Mouse (Mus musculus) lung, postnatal 4 days (tissue): ENCODE measurements at regions not wholly inside any gene's neighbourhood (a gene's known extent, or its start where the extent isn't known, plus 50 kb on each side); places are given as distances from the start of the nearest gene placed in this dataset.

Source experiments
- DNase-seq, 2 experiments: peaks; one replicate each; pipeline ENCODE4 v3.0.0; 2021

DNA sequence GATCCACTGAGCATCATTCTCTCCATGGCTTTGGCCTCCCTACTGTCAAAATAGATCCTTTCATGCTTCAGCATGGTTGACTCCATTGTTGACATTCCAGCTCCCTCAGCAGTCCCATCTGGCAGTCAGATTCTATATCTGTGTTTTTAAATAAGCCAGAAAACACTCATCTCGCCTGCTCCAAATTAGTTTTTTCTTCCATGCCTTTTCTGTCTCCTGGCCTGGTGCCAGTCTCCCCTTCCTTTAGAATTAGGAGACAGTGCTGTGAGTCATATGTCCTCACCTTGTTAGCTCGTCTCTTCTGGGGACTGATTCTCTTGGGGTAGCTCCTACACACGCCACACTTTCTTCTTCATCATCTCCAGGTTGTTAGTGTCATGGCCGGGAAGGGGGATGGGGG is 302.2 kb downstream of the Cd83 start:
- DNase-seq: peak in 1 of 2 experiments; percentile 17

DNA sequence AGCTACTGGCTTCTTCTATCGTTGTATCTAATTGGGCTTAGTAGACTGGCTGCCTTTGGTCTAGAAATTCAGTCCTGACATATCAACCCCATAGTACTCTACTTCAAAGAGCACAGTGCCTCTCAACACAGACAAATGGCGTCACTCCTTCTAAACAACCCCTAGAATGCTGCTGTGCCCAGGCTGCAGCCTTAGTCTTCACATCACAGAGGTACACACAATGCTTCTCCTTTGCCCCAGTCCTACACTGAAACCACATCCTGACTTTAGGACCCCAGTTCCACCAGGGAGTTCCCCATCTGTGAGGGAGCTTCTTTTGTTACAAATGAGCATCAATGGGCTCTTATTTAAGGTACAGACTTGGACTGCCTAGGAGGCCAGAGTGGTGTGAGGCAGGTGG is 312.6 kb downstream of the Cd83 start:
- DNase-seq: no peak

DNA sequence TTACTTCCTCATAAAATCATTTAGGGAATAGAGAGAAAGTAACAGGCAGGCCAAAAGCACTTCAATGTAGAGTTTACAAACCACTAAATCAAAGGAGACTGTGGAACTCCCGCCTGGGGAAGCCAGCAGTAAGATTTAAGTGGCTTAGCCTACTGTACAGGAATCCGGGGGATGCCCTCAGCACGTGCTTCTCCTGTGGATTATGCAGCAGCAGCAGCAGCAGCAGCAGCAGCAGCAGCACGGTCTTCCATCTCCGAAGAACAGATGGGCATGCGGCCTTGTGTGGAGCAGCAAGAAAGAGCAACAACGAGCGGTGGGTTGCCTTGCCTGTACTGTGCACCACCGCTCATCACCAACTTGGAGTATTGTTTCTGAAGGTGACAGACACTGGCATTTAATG is 314.9 kb downstream of the Cd83 start:
- no peak for DNase-seq

DNA sequence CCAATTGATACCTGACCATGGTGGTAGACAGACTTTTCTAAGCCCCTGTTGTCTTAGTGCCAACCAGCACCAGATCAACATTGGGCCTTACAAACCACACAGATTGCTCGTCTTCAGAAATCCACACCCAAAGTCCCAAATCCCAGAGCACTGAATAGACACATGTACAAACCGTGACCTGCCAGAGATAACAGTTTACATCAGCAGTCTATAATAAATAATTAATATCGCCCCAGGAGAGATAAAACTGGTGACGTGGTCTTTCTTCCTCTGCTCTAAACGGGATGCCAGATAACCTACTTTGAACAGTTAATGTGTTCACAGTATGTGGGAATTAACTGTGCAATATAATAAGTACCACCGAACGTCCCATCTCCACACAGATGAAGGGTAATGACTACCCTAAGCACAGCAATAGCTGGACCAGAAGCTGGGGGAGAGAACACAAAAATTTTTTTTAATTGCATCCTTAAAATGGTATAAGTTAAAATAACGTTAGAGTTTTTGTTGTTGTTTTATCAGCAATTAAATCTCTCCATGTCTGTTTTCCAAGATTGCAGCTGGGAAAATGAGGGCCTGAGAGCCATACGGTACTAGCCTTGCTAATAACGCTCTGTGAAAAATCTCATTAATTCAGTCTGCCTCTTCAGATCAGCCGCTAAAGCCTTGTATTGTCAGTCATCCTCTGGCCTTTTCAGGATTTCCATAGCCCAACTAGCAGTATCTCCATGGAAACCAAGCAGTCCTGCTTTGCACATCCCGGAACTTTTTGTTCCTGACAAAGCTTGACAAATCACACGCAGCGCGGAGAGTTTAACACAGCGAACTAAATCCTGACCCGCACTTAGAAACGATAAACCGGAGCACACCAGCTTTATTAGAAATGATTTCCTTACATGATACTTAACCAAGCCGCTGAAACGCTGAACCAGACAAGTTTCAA is 315.8 kb downstream of the Cd83 start:
- no peak for DNase-seq

DNA sequence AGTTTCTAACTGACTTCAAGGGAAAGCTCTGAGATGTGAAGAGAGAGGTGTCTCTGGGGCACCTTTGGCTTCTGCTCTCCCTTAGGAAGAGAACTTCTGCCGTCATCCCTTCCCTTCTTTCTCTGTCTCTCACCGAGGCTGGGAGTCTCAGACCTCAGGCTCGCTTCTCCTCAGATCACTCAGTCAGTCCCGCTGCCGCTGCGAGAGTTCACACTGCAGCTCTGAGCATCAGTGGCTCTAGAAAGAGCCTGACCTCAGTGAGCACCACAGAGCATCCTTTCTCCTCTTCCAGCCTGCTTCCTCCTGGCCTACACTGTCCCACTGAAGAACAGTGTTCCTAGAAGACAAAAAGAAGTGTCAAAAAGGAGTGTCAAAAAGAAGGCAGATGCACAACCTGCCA is 316.6 kb downstream of the Cd83 start:
- no peak for DNase-seq

DNA sequence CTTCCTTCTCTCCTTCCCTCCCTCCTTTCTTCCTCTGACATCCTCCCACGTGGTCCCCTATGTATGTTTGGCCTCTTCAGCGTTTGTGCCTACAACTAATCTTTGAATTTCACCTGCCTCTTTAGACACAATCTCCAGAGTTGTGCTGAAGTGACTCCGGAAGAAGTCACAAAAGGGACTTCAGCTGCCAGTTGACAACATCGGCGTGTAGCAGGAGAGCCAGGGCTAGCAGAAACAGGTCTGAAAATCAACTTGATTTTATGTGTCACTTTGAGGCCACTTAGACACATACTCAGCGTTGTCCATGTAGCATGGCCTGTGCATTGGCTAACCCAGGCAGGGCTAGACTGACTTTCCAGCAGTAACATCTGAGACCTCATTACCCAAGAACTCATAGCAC is 317.2 kb downstream of the Cd83 start:
- DNase-seq: no peak

DNA sequence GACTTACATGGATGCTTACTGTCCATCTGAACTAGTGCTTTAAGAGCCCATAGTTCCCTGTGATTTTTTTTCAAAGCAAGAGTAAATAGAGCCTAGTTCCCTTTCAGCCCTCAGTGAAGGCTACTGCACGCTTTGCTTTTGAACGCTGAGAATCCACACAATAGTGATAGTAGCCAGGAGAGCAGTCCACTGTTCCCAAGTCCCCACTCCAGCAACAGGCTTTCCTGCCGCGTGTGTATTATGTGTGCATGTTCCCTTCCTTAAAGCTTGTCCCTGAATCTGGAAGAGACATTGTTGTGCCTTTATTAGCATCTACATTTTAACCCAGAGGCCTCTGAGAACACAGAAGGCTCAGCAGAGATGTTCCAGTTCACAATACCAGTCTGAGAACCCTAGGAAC is 317.7 kb downstream of the Cd83 start:
- no peak for DNase-seq

DNA sequence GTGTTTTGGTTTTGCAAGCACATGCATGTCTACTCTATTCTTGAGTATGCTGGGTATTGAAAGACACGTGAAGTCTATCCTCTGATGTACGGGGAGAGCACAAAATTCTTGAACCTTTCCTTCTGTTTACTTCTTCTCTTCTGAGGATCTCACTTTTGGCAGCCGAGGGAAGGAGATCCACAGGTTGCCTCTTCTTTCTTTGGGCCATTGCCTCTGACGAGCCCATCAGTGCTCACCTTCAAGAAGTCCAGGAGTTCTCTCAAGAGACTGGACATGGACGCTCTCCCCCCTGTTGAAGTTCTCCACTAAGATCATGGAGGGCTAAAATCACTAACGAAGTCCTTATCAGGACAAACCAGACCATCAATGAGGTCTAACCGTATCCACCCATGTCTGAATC is 318.8 kb downstream of the Cd83 start:
- DNase-seq: no peak

DNA sequence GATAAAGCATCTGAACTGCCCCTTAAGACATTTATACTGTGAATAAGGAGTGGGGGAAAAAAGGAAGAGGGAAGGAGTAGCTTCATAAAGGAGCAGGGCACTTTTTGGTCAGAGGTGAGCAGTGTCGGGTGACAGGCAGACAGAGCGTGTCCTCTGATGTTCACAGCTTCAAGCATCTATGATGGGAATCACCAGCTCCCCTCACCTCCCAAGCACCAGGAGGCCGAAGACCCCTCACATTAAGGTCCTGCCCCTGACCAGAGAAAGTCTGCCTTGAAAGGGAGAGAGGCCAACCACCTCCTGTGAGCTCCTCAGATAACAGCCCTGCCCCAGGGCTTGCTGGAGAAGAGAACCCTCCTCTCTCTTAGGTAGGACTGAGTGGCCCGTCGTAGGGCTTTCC is 320.6 kb downstream of the Cd83 start:
- DNase-seq: no peak

DNA sequence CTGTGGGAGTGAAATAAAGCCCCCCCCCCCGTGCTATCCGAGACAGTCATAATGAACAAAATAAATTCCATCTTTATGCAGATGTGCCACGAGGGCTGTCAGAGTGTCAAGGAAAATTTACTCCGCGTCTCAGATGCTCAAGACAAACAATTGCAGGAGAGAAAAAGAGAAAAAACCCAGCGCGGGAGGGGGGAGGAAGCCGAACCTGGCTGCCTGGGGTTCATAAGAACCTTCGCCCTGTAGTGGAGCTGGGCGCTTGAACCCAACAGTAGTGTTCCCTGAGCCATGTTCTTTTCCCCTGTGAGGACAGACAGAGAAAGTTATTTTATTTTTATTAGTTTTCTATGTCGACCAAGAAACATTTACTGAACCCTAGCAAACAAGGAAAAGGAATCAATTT is 324.1 kb downstream of the Cd83 start:
- no peak for DNase-seq

DNA sequence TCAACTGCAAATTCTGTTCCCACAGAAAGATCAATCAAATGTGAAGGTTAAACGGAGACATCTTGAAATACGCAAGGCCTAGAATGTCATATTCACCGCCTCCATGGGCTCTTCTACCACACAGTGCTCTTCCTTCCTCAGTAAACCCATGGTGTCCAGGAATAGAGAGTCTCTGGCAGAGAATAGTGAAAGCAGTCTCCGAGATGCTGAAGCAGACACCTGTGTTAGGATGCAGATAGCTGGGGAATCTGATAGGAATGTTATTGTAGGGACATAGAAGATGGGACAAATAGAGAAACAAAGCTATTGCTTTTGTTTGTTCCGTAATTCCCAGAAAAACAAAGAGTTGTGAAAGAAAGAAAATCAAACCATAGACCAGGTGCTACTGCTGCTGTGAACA is 328.5 kb downstream of the Cd83 start:
- no peak for DNase-seq

DNA sequence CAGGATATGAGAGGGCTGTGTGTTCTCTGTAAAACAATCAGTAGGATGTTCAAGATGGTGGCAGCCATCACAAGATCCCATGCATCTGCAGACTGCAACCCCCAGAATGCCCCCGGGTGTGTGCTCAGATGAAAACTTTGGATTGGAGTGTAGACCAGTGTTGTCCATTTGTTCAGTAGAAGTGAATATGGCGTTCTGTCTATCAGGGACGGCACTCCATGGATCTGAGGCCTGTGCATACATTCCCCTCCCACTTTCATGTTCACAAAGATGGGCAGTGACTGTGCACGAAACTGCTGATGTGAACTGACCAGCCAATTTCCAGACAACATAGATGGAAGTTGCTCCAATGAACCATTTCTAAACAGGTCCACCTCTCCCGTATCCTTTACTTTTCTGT is 330.3 kb downstream of the Cd83 start:
- DNase-seq: no peak

DNA sequence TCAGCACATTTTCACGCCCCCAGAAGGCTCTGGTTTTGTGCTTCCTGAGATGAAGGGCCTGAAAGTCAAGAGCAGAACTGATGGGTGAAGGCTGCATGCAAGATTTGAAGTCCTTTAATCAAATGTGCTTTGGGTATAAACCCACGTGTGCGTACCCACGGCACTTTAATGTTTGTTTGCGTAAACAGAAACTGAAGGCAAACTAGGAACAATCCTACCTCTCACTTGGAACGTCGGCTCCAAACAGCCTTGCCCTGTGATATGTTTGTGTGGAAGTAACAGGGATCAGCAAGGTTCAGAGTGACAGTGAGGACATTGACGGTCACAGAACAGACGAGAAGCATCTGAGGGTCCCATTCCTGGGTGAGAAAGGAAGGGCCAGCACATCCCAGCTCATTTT is 333.3 kb downstream of the Cd83 start:
- no peak for DNase-seq

DNA sequence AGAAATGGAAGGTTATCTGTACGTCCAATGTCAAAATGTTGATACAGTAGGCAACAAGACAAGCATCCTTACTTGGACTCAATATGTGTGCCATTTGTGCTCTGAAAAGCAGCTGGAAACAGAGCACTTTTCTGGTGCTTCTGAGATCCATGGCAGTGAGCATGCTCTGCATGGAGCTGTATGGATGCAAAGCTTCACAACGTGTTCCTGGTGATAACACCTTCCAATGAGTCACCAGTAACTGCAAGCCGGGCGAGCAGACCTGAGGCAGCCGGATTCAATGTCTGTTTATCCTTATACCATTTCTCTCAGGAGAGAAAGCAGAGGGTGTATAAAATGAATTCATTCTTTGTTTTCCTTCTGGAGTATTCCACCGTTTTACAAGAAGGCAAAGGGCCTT is 334.3 kb downstream of the Cd83 start:
- no peak for DNase-seq

DNA sequence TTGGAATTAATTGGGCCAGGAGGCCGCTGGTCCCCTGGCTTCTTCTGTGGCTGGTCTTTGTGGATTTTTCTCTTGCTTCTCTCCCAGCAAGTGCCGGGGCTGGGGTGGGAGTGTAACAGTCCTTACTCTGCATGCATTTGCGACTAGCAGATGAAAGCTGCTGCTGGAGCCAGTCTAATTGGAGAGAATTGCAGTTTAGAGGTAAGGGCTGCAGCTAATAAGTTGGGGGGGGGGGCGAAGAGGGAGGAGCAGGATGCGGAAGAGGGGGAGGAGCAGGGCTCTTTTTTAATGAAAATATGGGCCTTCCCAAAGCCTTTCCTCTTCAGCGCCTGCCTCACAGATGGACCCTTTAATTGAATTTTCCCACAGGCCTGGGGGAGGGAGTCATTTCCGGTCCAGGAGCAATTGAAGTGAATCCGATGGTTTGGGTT is 336.7 kb downstream of the Cd83 start:
- DNase-seq: no peak

DNA sequence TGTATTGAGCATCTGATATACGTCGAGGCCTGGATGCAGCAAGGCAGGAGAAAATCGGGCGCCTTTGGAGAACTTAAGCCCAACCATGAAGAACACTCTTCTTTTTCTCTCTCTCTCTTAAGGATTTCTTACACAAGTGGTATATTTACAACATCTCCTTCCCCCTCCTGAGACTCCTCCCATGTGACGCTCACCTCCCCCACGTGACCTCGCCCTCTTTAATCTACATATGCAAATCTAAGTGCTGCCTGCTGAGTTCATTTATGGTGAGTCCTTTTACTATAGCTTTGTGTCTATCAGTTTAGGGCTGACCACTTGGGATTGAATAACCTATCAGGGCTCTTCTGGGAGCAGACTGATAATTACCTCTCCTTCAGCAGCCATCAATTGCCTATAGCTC is 337.4 kb downstream of the Cd83 start:
- DNase-seq: no peak

DNA sequence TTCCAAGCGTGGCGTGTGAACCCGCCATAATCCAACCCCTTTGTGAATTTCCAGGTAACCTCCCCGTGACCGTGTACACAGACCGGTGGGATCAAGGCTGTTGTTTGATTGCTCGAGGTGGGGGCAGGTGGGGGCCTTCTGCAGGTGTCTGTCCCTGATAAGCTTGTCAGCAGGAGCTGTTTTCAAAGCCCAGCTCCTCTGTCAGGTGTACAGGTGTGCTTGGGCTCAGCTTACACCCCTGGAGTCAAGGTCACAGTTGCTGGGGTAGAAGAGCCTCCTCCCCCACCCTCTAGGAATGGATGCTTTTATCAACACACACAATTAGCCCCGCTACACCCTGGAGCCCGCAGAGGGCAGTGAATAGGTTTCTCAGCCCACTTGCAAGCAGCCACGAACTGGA is 341.6 kb downstream of the Cd83 start:
- DNase-seq: no peak

DNA sequence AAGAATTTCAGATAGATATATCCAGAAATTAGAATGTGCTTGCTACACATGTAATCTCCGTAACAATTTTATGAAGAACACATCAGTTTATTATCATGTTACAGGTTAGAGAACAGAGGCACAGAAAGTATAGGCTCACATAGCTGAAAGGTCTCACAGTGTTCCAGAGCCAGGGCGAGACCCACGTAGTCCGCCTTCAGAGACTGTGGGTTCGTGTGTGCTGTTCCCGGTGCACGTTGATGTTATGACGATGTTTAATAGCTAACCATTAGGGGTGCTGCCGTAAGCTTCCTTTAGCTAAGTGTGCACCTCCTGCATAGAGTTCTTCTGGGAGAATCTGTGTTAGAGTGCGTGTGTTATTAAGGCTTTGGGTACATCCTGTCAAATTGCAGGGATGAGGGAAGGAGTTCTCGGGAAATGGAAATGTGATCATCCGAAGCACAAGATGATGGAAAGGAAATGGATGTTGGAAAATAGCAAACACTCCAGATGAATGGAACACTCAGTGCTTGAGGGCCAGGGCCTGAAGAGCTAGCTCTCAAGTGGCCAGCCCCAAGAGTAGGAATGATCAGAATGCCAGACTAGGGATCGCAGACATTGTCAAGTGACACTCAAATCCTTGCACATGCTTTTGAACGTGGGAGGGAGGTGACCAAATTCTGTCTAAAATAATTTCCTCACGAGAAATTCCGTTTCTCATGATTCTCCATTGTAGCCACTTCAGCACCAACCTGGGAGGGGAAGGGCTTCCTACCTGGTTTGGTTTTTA is 344.1 kb downstream of the Cd83 start:
- peak; percentile 59 to 80 for DNase-seq

DNA sequence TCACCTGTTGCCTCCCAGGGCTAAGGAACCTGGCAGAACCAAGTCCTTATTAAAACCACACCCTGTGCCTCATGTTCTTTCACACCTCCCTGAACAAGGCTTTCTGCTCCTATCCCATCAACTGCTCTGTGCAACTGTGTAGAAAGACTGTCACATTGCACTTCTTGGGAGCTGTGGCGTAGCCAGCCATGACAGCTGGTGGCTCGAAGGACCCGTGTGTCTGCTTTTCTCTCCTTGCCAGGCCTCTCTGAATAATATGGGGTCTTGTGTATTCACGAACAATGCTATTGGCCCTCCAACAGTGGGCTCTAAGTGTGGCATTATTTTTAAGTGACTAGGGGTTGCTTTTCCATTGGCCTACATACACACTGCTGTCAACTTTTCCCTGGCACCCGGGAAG is 347.3 kb downstream of the Cd83 start:
- DNase-seq: no peak

DNA sequence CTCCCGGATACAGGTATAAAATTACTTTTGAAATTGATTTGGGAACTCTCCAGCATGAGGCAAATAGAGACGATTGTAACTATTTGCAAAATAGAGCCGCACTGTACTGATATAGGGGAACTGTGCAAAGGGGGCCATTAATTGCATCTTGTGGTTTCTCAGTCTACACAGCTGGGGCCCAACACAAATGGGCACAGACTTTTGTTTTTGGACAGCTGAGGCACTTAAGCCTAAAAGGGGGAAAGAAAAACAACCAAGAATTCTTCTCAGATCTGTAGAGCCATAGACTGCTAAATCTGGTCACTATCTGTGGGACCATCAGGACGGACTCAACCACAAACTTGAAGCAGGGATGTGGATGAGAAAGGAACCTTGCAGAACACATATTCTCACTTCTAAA is 347.9 kb downstream of the Cd83 start:
- DNase-seq: no peak

DNA sequence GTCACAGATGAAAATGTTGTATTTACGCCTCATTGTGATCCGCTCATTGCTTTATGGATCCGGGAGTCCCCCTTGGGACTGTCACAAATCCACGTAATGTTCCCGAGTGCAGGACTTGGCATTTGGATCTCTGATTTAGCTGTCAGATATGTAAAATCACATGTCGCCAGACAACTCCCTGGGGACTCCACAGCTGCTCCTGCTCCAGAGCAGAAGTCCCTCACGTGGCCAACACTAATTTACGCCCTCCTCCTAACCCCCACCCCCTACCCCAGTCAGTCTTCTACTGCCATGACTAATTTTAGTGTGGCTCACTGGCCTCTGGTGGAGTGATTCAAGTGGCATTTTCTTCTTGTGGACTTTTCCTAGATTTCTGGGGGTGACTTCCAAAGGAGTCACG is 348.9 kb downstream of the Cd83 start:
- DNase-seq: peak in 1 of 2 experiments; percentile 33

DNA sequence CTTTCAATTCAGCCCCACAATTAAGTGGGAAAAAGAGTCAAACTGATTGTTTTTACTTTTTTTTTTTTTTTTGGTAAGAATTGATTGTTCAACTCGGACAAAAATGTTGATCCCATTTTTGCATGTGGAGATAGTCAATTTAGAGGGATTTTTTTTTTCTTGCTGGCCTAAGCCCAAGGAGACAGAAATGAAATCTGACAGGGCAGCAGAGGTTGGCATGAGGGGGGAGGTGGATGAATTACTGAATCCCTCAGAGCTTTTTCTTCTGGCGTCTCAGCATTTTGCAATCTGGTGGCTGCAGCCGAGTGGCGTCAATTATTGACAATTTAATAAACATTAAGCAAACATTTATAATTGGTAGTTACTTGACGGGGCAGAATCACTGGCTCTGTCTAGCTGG is 356.6 kb downstream of the Cd83 start:
- no peak for DNase-seq

DNA sequence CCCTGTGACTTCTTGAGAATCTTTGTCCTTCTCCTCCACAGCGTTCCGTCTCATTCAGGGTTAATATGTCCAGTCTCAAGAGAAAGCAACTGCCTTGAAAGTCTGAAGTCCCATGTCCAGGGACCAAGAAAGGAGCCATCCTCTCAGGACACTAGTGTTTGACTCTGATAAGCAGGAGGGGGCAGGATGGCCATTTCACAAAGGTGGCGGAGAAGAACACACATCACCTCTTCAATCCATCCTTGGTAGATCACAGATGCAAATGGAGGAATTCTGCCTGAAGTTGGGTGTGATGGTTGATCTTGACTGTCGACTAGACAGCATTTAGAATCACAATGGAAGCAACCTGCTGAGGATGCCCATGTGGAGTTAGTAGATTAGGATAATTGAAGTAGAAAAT is 360.9 kb downstream of the Cd83 start:
- DNase-seq: no peak

DNA sequence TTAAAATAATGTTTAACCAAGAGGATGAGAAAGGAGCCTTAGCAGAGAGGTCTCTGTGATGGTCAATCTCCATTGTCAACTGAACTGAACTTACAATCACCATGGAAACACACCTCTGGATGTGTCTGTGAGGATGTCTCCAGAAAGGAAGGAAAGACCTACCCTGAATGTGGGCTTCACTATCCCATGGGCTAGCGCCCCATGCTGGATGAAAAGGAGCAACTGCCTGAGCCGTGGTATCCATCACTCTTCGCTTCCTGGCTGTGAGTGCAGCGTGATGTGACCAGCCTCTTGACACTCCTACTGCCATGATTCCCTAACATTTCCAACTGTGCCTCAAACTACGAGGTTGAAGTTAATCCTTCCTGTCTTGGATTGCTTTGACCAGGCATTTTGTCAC is 363.3 kb downstream of the Cd83 start:
- DNase-seq: no peak
